Mouse (Mus musculus) ES-Bruce4 (cell line): Measurements from ENCODE around the gene S100pbp. TPM values are rescaled to one million over a fixed set of nuclear protein-coding genes. Genes with fewer than 3 reads are reported as not detected.

Experiments
- H3K27ac ChIP-seq: 2 replicates; pipeline ENCODE4 v1.5.1; 2012; ENCODE audit warnings: low read length, inconsistent platforms; ENCODE audit not compliant: insufficient read depth
- H3K27me3 ChIP-seq: 2 replicates; pipeline ENCODE4 v1.6.1; 2012; ENCODE audit warnings: mild to moderate bottlenecking, low read length, inconsistent platforms; ENCODE audit not compliant: control insufficient read depth, poor library complexity, insufficient read depth, severe bottlenecking
- H3K36me3 ChIP-seq: 2 replicates; pipeline ENCODE4 v1.6.1; 2012; ENCODE audit warnings: inconsistent platforms, mild to moderate bottlenecking, low read length, moderate library complexity; ENCODE audit not compliant: control insufficient read depth, poor library complexity, insufficient read depth, severe bottlenecking
- H3K4me1 ChIP-seq: one replicate; pipeline ENCODE4 v1.8.1; 2011; ENCODE audit warnings: low read length; ENCODE audit not compliant: control insufficient read depth, insufficient read depth
- H3K4me3 ChIP-seq: 2 replicates; pipeline ENCODE4 v1.5.1; 2011; ENCODE audit warnings: low read depth, mild to moderate bottlenecking, low read length
- H3K9ac ChIP-seq: 2 replicates; pipeline ENCODE4 v1.6.1; 2012; ENCODE audit warnings: low read depth, mild to moderate bottlenecking, inconsistent platforms; ENCODE audit not compliant: poor library complexity, severe bottlenecking
- H3K9me3 ChIP-seq: replicated peaks from 2 replicates; pipeline ENCODE4 v1.6.1; 2012; ENCODE audit warnings: mild to moderate bottlenecking, low read length, inconsistent platforms; ENCODE audit not compliant: control insufficient read depth, poor library complexity, insufficient read depth, severe bottlenecking
- CTCF ChIP-seq: IDR thresholded peaks from one replicate; pipeline ENCODE4 v1.8.1; 2011; ENCODE audit warnings: low read depth, low read length
- EP300 ChIP-seq: IDR thresholded peaks from 2 replicates; pipeline ENCODE4 v1.6.1; 2011; ENCODE audit warnings: low read depth, low read length; ENCODE audit not compliant: insufficient read depth
- POLR2A ChIP-seq: IDR thresholded peaks from one replicate; pipeline ENCODE4 v1.8.1; 2011; ENCODE audit warnings: low read length; ENCODE audit not compliant: insufficient read depth
- polyA plus RNA-seq: library from polyadenylated mRNA; stranded (reverse); fragments of >200 nt; gene quantifications from 2 replicates; pipeline ENCODE4 v1.2.4, GENCODE M21; 2011; ENCODE audit warnings: low read depth; ENCODE audit not compliant: missing spikeins, insufficient read depth, insufficient read length

S100pbp gene
- polyA plus RNA-seq, 1 experiment = 83.5 TPM

GRCm38 (mm10) chr4:129121569-129122086, 67.9 kb downstream of the S100pbp start, which contains the start of gene Hpca:
Gene Hpca, minus strand, starts transcription at chr4:129122036.
- peaks cover 2% of the 10 kb centered on the region for H3K4me1 ChIP-seq
- no peaks in the 10 kb centered on the region for H3K27me3 ChIP-seq
- no peaks in the 10 kb centered on the region for H3K36me3 ChIP-seq
- no peak for TF ChIP-seq EP300
- TF ChIP-seq CTCF = no peak
- TF ChIP-seq POLR2A = no peak
- H3K9ac ChIP-seq = peak within 1 kb of the TSS; percentile 42
- no peaks in the 10 kb centered on the region for H3K9me3 ChIP-seq
- no peak within 1 kb of the TSS for H3K27ac ChIP-seq
- H3K4me3 ChIP-seq = peak within 1 kb of the TSS; percentile 53

GRCm38 (mm10) chr4:129120520-129121445, 68.7 kb downstream of the S100pbp start:
- H3K27me3 ChIP-seq = no peaks in the 10 kb centered on the region
- TF ChIP-seq CTCF (peak; percentile 35), EP300 (no peak)
- H3K9ac ChIP-seq = peak overlapping the region; percentile 42
- no peaks in the 10 kb centered on the region for H3K9me3 ChIP-seq
- H3K4me3 ChIP-seq = peak overlapping the region; percentile 53
- no peaks in the 10 kb centered on the region for H3K36me3 ChIP-seq
- peaks cover 2% of the 10 kb centered on the region for H3K4me1 ChIP-seq
- no peak overlapping the region for H3K27ac ChIP-seq

GRCm38 (mm10) chr4:129119708-129120107, 69.8 kb downstream of the S100pbp start:
- Histone ChIP-seq H3K4me3 (no peak overlapping the region), H3K27ac (no peak overlapping the region), H3K9ac (no peak overlapping the region), H3K36me3 (no peaks in the 10 kb centered on the region), H3K4me1 (peaks cover 2% of the 10 kb centered on the region), H3K27me3 (no peaks in the 10 kb centered on the region), H3K9me3 (no peaks in the 10 kb centered on the region)
- TF ChIP-seq EP300 (no peak), POLR2A (no peak), CTCF (no peak)

GRCm38 (mm10) chr4:129117720-129118510, 71.6 kb downstream of the S100pbp start:
- no peaks in the 10 kb centered on the region for H3K9me3 ChIP-seq
- no peak overlapping the region for H3K9ac ChIP-seq
- H3K4me1 ChIP-seq = peaks cover 4% of the 10 kb centered on the region
- no peaks in the 10 kb centered on the region for H3K27me3 ChIP-seq
- H3K27ac ChIP-seq = no peak overlapping the region
- TF ChIP-seq POLR2A (no peak), CTCF (no peak), EP300 (no peak)
- H3K4me3 ChIP-seq = peak overlapping the region; percentile 35
- H3K36me3 ChIP-seq = no peaks in the 10 kb centered on the region

- Histone ChIP-seq H3K27ac (no peak overlapping the region), H3K9ac (no peak overlapping the region), H3K36me3 (no peaks in the 10 kb centered on the region), H3K4me1 (peaks cover 3% of the 10 kb centered on the region), H3K4me3 (no peak overlapping the region), H3K9me3 (no peaks in the 10 kb centered on the region), H3K27me3 (no peaks in the 10 kb centered on the region)
- TF ChIP-seq EP300 (no peak), CTCF (no peak), POLR2A (no peak)
Observed at GRCm38 (mm10) chr4:129116703-129117102, 72.8 kb downstream of the S100pbp start.
